Comparison of ENCODE assay signal across 22 mouse cellular contexts in genomic region chr19:6543035-6543383, GRCm38 (mm10). TPM values are rescaled to one million over a fixed set of nuclear protein-coding genes. Genes with fewer than 3 reads are reported as not detected.
DNase-seq lines count a peak whose midpoint lies in the region; ATAC-seq lines count a peak whose summit lies in the region.
"Had no signal": no experiment of that assay in that cellular context is flagged by ENCODE, and none has a peak within 500 bp of the region (broad histone marks: within the 10 kb centered on the region; RNA-seq: fewer than 3 reads in every experiment).

No protein-coding gene starts in this region.

- peaks cover 3% of the 10 kb centered on the region; the same call in 1 of the 2 replicates for H3K27me3 ChIP-seq in kidney, embryonic 15.5 days
- H3K27me3 ChIP-seq: embryonic facial prominence, embryonic 12.5 days; stomach, embryonic 15.5 days had no signal

- no peak overlapping the region for H3K4me3 ChIP-seq in kidney, embryonic 15.5 days (replicated peaks)
- H3K4me3 ChIP-seq: embryonic facial prominence, embryonic 12.5 days; erythroblast, embryonic 14.5 days; limb, embryonic 15.5 days; stomach, embryonic 15.5 days had no signal

- H3K27ac ChIP-seq in kidney, embryonic 15.5 days, result peak overlapping the region; percentile 75
- H3K27ac ChIP-seq: embryonic facial prominence, embryonic 12.5 days; limb, embryonic 15.5 days; stomach, embryonic 15.5 days had no signal

- peak; percentile 21 to 24 for DNase-seq in cerebellum, postnatal 14 days
- DNase-seq in cerebellum, adult 8-10 months, result no peak
- DNase-seq in left cerebral cortex, postnatal 4 days, result peak; percentile 0
- DNase-seq in left cerebral cortex, adult 8-10 months (ENCODE audit: low spot score in 2 of 2), result no peak
- DNase-seq in lung, postnatal 4 days, result no peak
- no peak for DNase-seq in ovary, postnatal 36 days (ENCODE audit: low spot score)
- DNase-seq: gastrocnemius, postnatal 14 days; layer of hippocampus, postnatal 36 days; lung, postnatal 10 days; right cerebral cortex, postnatal 25 days; thymus, adult 18-20 months had no signal

- ATAC-seq in kidney, embryonic 15.5 days (replicated peaks; ENCODE audit: low FRiP score), result 0 out of 2 replicates have a peak, but pooled peaks have one; percentile 26
- ATAC-seq: forebrain, embryonic 14.5 days had no signal

- intact Hi-C loops in left cerebral cortex, postnatal 4 days (cut with DNase I), result no loop called here

- H3K9me3 ChIP-seq in kidney, embryonic 15.5 days (replicated peaks), result no peaks in the 10 kb centered on the region
- H3K9me3 ChIP-seq: limb, embryonic 15.5 days; stomach, embryonic 15.5 days had no signal

- no peaks in the 10 kb centered on the region for H3K36me3 ChIP-seq in kidney, embryonic 15.5 days
- H3K36me3 ChIP-seq: embryonic facial prominence, embryonic 12.5 days; limb, embryonic 15.5 days; stomach, embryonic 15.5 days had no signal

- H3K4me1 ChIP-seq in kidney, embryonic 15.5 days, result peaks cover 7% of the 10 kb centered on the region; the same call in 1 of the 2 replicates
- H3K4me1 ChIP-seq: embryonic facial prominence, embryonic 12.5 days; limb, embryonic 15.5 days; stomach, embryonic 15.5 days had no signal

- H3K4me2 ChIP-seq in kidney, embryonic 15.5 days, result no peak overlapping the region
- H3K4me2 ChIP-seq: embryonic facial prominence, embryonic 12.5 days; limb, embryonic 15.5 days; stomach, embryonic 15.5 days had no signal

- WGBS in kidney, embryonic 15.5 days, result 83% methylated on average over 6 of the region's 6 CpGs

- no peak overlapping the region for H3K9ac ChIP-seq in kidney, embryonic 15.5 days
- H3K9ac ChIP-seq: embryonic facial prominence, embryonic 12.5 days; limb, embryonic 15.5 days; stomach, embryonic 15.5 days had no signal

RNA-seq across cellular contexts. Expression of gene Slc22a12, which starts 0.2 kb away (rescaled TPM):
- total RNA-seq in left cerebral cortex, postnatal 4 days (2021), result under 1 TPM in 1 of 2 experiments, not detected in 1; 0.30 TPM
- total RNA-seq in left cerebral cortex, adult 8-10 months (2022), result under 1 TPM; 0.63 to 0.94 (median 0.69) TPM
- polyA plus RNA-seq in kidney, embryonic 15.5 days (2015; fragmentation: Nextera tagmentation; extraction: Ambion mirVana), result 14.1 and 16.3 TPM in 2 replicates
- total RNA-seq: gastrocnemius, postnatal 14 days; hematopoietic stem cell, adult 5-6 weeks; megakaryocyte-erythroid progenitor cell, adult 5-6 weeks; neutrophil, adult 5-6 weeks had no signal
- polyA plus RNA-seq: embryonic facial prominence, embryonic 12.5 days; erythroblast, embryonic 14.5 days; forebrain, embryonic 14.5 days; heart, embryonic 16.5 days; limb, embryonic 15.5 days; liver, embryonic 16.5 days; stomach, embryonic 15.5 days had no signal

Comparison
In these comparisons a context has a peak if more than half of its experiments do, and no peak if none do; other contexts are left out.
1. DNase-seq: peak in cerebellum, postnatal 14 days (2 of 2) and left cerebral cortex, postnatal 4 days (single experiment); none in cerebellum, adult 8-10 months (single experiment), left cerebral cortex, adult 8-10 months (0 of 2), lung, postnatal 4 days (0 of 2) and ovary, postnatal 36 days (single experiment).